Mouse (Mus musculus) stomach, embryonic 15.5 days (tissue): ENCODE data around the gene Elp5. TPM values are rescaled to one million over a fixed set of nuclear protein-coding genes. Genes with fewer than 3 reads are reported as not detected.

Experiments
- ATAC-seq: fragments of 200-750 bp; cut with Nextera tagmentation; 2 replicates; pipeline ENCODE4 v1.8.0; 2017; ENCODE audit warnings: low read depth, moderate number of reproducible peaks, moderate TSS enrichment; ENCODE audit not compliant: insufficient read depth, low FRiP score
- H3K27ac ChIP-seq: fragments of 300-500 bp; sonication (generic); 2 replicates; pipeline ENCODE4 v1.5.1; 2015; ENCODE audit warnings: mild to moderate bottlenecking, inconsistent platforms
- H3K27me3 ChIP-seq: fragments of 300-500 bp; sonication (generic); replicated peaks from 2 replicates; pipeline ENCODE4 v1.6.1; 2015; ENCODE audit warnings: inconsistent platforms
- H3K36me3 ChIP-seq: fragments of 300-500 bp; sonication (generic); 2 replicates; pipeline ENCODE4 v1.6.1; 2015; ENCODE audit warnings: inconsistent platforms
- H3K4me1 ChIP-seq: fragments of 300-500 bp; sonication (generic); 2 replicates; pipeline ENCODE4 v1.6.1; 2015; ENCODE audit warnings: inconsistent platforms
- H3K4me2 ChIP-seq: fragments of 300-500 bp; sonication (generic); 2 replicates; pipeline ENCODE4 v1.6.1; 2015; ENCODE audit warnings: mild to moderate bottlenecking, inconsistent platforms
- H3K4me3 ChIP-seq: fragments of 300-500 bp; sonication (generic); replicated peaks from 2 replicates; pipeline ENCODE4 v1.5.1; 2015; ENCODE audit warnings: inconsistent platforms
- H3K9ac ChIP-seq: fragments of 300-500 bp; sonication (generic); 2 replicates; pipeline ENCODE4 v1.6.1; 2015; ENCODE audit warnings: inconsistent platforms
- H3K9me3 ChIP-seq: fragments of 300-500 bp; sonication (generic); 2 replicates; pipeline ENCODE4 v1.6.1; 2016; ENCODE audit warnings: inconsistent platforms
- WGBS: fragments of 180-500 bp; shearing (Covaris S2); methylation state at CpG from one replicate; pipeline ENCODE4 v1.1.7; 2015; 5-methylcytosine and 5-hydroxymethylcytosine counted together
- polyA plus RNA-seq: library from polyadenylated mRNA; unstranded; fragments of >200 nt; fragmentation: Nextera tagmentation; extraction: Ambion mirVana; gene quantifications from 2 replicates; pipeline ENCODE4 v1.2.1, GENCODE M21; 2015

The Elp5 gene
- polyA plus RNA-seq: 92.9 and 99.4 TPM in 2 replicates

DNA sequence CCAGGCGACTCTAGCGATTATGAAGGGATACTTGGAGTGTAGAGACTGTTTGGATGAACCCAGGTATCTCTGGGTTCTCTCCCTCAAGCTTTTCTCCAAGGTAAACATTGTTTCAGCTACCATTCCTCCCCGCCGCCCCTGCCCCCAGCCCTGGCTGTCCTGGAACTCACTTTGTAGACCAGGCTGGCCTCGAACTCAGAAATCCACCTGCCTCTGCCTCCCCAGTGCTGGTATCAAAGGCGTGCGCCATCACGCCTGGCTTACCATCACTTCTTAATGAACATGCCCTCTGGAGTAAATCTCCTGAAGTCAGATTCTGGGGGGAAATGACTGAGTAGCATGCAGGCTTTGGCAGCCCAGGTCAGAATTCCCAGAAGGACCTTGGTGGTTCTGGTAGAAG lies at the start of gene Elp5:
TSS of gene Elp5 (minus strand) at position 293 of the 400 bp plus-strand sequence.
- ATAC-seq: no peak
- H3K4me2 ChIP-seq: peak within 1 kb of the TSS; percentile 79
- H3K36me3 ChIP-seq: peaks cover 27% of the 10 kb centered on the region
- peaks cover 15% of the 10 kb centered on the region for H3K4me1 ChIP-seq
- peak within 1 kb of the TSS; percentile 99 for H3K9ac ChIP-seq
- peak within 1 kb of the TSS; percentile 98 for H3K4me3 ChIP-seq
- no peaks in the 10 kb centered on the region for H3K9me3 ChIP-seq
- 40% methylated on average over 8 of the region's 8 CpGs for WGBS
- no peaks in the 10 kb centered on the region for H3K27me3 ChIP-seq
- H3K27ac ChIP-seq: peak within 1 kb of the TSS; percentile 100

DNA sequence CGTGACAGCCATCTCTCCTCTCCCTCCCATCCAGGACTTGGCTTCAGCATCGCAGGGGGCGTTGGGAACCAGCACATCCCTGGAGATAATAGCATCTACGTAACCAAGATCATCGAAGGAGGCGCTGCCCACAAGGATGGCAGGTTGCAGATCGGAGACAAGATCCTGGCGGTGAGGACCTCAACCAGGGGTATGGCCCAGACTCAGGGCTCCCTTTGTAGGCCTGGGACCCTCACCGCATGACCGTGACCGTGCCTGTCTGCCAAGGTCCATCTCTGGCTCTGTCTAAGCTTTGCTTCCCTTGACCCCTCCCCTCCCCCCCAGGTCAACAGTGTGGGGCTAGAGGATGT lies 49.0 kb upstream of the Elp5 start:
- no peak overlapping the region for H3K4me2 ChIP-seq
- H3K36me3 ChIP-seq: peaks cover 12% of the 10 kb centered on the region
- no peaks in the 10 kb centered on the region for H3K9me3 ChIP-seq
- no peak for ATAC-seq
- no peak overlapping the region for H3K27ac ChIP-seq
- no peak overlapping the region for H3K9ac ChIP-seq
- no peak overlapping the region for H3K4me3 ChIP-seq
- H3K4me1 ChIP-seq: peaks cover 42% of the 10 kb centered on the region
- WGBS: 95% methylated on average over 11 of the region's 11 CpGs
- H3K27me3 ChIP-seq: no peaks in the 10 kb centered on the region

DNA sequence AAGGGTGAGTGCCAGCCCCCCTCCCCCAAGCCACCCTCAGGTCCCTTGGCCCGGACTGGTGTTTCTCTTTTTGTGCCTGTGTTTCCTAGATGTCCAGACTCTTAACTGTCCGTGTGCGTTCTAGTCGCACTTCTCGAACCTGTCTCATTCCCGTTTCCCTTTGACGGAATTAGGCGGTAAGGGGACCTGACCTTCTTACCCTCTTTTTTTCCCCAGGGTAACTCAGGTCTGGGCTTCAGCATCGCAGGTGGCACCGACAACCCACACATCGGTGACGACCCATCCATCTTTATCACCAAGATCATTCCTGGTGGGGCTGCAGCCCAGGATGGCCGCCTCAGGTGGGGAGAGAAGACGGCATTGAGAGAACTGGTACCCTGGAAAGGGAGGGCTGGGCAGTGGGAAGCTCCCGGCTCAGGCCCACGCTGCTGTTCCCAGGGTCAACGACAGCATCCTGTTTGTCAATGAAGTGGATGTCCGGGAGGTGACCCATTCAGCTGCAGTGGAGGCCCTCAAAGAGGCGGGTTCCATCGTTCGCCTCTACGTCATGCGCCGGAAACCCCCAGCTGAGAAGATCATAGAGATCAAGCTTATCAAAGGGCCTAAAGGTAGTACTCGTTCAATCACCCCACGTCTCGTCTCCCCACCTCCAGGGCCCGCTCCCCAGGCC lies 48.5 kb upstream of the Elp5 start:
- H3K4me2 ChIP-seq: no peak overlapping the region
- peaks cover 47% of the 10 kb centered on the region for H3K4me1 ChIP-seq
- no peak overlapping the region for H3K4me3 ChIP-seq
- no peaks in the 10 kb centered on the region for H3K27me3 ChIP-seq
- H3K36me3 ChIP-seq: peaks cover 12% of the 10 kb centered on the region
- H3K9me3 ChIP-seq: no peaks in the 10 kb centered on the region
- 93% methylated on average over 28 of the region's 28 CpGs for WGBS
- no peak overlapping the region for H3K9ac ChIP-seq
- no peak overlapping the region for H3K27ac ChIP-seq
- no peak for ATAC-seq

DNA sequence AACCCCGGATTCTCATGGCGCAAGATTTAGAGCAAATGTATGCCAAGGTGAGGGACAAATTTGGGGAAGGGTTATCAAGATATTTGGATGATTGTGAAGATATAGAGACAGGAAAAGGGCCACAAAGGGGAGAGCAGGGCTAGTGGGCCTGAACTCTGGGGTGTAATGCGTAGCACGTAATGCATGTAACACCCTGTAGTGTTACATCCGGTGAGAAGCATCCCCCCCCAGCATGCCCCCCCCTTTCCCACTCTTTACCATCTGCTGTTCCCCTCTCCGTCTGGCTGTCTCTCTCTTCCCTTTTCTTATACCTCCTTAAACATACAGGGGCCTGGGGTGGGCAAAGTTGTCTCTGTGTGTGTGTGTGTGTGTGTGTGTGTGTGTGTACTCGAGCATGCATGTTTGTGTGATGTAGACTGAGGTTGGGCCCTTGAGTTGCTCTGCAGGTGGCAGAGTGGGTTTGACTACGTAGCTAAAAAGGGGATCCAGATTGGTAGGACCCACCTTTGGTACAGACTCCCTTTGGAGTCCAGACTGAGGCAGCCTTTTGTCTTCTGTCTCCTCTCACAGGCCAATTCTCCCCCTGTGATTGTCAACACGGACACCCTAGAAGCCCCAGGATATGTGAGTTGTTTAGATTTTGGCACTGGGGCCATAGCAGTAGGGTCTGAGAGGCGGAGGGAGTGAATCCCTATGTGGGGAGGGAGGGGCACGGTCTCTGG lies 47.7 kb upstream of the Elp5 start:
- WGBS: 32% methylated on average over 11 of the region's 11 CpGs
- H3K27ac ChIP-seq: peak overlapping the region; percentile 88
- ATAC-seq: no peak
- peak overlapping the region; percentile 63 for H3K4me2 ChIP-seq
- no peaks in the 10 kb centered on the region for H3K9me3 ChIP-seq
- no peaks in the 10 kb centered on the region for H3K27me3 ChIP-seq
- no peak overlapping the region for H3K9ac ChIP-seq
- H3K4me1 ChIP-seq: peaks cover 55% of the 10 kb centered on the region
- H3K36me3 ChIP-seq: peaks cover 12% of the 10 kb centered on the region
- peak overlapping the region; percentile 32; the same call in 1 of the 2 replicates for H3K4me3 ChIP-seq

DNA sequence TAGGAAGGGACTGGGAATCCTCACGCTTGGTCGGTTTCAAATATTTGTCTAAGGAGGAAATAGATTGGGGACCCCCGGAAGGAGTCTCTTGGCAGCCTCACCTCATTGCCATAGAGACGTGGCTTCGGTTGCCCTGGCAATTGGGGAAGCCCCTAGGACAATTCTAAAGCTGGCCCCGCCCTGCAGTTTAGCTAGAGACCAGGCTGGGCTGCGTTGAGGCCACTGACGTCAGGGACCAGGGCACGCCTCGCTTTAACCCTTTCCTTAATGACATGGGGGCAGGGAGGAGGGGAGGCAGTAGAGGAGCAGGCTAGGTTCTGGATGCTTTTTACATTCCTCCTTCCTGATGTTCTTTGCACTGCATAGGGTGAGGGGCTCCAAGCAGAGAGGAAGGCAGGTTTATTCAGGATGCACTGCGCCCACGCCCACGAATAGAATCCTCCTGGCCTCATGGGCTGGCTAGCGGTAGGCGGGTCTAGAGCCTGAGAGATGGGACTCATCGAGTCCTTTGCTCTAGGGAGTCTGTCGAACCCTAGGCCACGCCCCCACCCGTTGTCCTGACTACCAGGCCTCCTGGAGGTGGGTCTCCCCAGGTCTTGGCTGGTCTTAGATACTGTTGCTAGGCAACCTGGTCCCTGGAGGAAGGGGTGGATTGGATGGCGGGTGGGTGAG lies 46.9 kb upstream of the Elp5 start:
- peaks cover 56% of the 10 kb centered on the region for H3K4me1 ChIP-seq
- peaks cover 12% of the 10 kb centered on the region for H3K36me3 ChIP-seq
- no peaks in the 10 kb centered on the region for H3K27me3 ChIP-seq
- H3K4me2 ChIP-seq: peak overlapping the region; percentile 63
- peak overlapping the region; percentile 88 for H3K27ac ChIP-seq
- peak overlapping the region; percentile 32 for H3K4me3 ChIP-seq
- no peaks in the 10 kb centered on the region for H3K9me3 ChIP-seq
- H3K9ac ChIP-seq: no peak overlapping the region
- WGBS: under 1% methylated on average over 20 of the region's 20 CpGs
- peak; percentile 66 for ATAC-seq

DNA sequence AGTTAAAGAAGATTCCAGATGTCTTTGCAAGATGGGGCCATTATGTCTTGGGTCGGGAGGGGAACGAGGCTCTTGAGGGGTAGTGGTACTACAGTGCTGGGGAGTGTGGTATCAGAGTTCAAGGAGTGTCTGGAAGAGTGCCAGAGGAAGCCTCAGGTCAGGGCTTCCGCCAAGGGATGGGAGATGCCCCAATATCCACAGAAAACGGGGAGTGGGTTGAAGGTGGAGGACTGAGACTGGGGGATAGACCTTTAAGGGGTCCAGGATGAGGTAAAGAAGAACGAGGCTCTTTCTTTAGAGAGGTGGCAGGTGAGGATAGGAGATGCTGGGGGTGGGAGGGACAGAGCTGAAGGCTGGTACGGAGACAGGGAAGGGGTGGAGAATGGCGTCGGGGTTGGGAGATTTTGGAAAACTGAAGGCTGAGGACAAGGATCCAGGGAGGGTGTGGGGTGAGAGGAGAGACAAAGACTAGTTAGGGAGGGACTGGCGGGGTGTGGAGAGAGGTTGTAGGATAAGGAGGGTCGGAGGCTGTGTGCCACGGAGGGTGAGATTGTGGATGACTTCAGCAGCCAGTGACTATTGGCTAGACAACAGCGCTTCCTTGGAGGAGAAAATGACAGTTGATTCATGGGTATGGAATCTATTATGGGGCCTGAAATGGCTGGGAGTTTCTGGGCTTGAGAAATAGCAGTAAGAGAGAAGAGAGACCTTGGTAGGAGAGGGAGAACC lies 46.2 kb upstream of the Elp5 start:
- Histone ChIP-seq H3K27me3 (no peaks in the 10 kb centered on the region), H3K9me3 (no peaks in the 10 kb centered on the region), H3K4me2 (peak overlapping the region; percentile 63), H3K36me3 (peaks cover 12% of the 10 kb centered on the region), H3K27ac (peak overlapping the region; percentile 88), H3K9ac (no peak overlapping the region), H3K4me3 (peak overlapping the region; percentile 32; the same call in 1 of the 2 replicates), H3K4me1 (peaks cover 59% of the 10 kb centered on the region)
- WGBS: 19% methylated on average over 12 of the region's 12 CpGs
- no peak for ATAC-seq

DNA sequence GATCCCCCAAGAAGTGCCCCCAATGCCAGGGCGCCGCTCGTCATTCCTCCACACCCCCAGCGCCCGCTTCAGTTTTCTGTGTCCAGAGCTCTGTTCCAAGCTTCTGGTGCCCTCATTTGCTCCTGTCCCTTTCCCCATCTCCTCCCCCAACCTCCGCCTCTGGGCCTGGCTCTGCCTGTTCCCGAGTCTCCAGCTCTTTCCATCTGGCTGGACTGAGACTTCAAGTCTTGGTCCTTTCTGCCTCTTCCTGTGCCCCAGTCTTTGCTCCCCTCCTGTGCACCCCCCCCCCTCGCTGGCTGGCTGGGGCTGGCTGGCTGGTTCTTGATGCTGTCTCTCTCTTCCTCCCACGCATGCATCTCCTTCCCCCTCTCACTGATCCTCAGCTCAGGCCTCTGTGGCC lies 45.1 kb upstream of the Elp5 start:
- peaks cover 59% of the 10 kb centered on the region for H3K4me1 ChIP-seq
- no peak for ATAC-seq
- H3K27ac ChIP-seq: peak overlapping the region; percentile 57
- H3K9ac ChIP-seq: no peak overlapping the region
- peak overlapping the region; percentile 40 for H3K4me3 ChIP-seq
- H3K36me3 ChIP-seq: peaks cover 12% of the 10 kb centered on the region
- H3K4me2 ChIP-seq: peak overlapping the region; percentile 63
- no peaks in the 10 kb centered on the region for H3K27me3 ChIP-seq
- 46% methylated on average over 9 of the region's 9 CpGs for WGBS
- no peaks in the 10 kb centered on the region for H3K9me3 ChIP-seq

DNA sequence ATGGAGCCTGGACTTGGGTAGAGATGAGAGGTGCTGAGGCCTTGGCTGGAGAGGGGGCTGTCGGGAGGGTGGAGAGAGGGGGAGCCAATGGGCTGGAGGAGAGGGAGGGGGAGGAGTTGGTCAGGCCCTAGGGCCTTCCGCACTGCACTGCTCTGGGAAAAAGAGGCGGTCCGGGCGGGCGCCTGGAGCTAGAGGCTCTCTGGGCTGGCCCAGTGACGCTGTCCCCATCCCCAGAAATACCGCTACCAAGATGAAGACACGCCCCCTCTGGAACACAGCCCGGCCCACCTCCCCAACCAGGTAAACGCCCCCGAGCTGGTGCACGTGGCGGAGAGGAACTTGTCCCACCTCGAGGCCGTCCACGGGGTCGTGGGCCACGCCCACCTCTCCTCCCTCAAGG lies 44.4 kb upstream of the Elp5 start:
- H3K4me1 ChIP-seq: peaks cover 59% of the 10 kb centered on the region

DNA sequence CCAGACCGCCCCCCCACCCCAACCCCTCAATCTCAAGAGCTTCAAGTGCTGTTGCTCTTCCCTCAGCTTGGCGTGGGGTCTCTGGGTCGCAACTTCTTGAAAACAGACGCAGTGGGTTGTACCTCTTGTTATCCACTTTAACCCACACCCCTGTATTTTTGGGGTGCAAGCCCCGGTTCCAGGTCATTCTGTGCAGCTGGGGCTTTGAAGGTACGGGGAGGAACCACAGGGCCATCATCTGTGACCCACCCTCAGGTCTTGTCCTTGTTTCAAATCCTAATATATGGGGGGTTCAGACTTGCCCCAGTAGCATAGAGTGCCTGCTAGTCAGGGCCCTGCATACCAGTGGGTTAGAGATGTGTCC lies 41.8 kb upstream of the Elp5 start:
- Histone ChIP-seq H3K4me2 (peak overlapping the region; percentile 44), H3K27me3 (no peaks in the 10 kb centered on the region), H3K9me3 (no peaks in the 10 kb centered on the region), H3K9ac (peak overlapping the region; percentile 16; the same call in 1 of the 2 replicates), H3K36me3 (no peaks in the 10 kb centered on the region), H3K4me3 (peak overlapping the region; percentile 22), H3K4me1 (peaks cover 59% of the 10 kb centered on the region), H3K27ac (no peak overlapping the region)
- ATAC-seq: no peak
- 13% methylated on average over 6 of the region's 6 CpGs for WGBS

More for the DNA sequence above, 44.4 kb upstream of the Elp5 start:
- H3K9ac ChIP-seq: no peak overlapping the region
- H3K36me3 ChIP-seq: peaks cover 9% of the 10 kb centered on the region
- H3K9me3 ChIP-seq: no peaks in the 10 kb centered on the region
- H3K27me3 ChIP-seq: no peaks in the 10 kb centered on the region
- peak overlapping the region; percentile 40 for H3K4me3 ChIP-seq
- ATAC-seq: peak; percentile 70
- H3K4me2 ChIP-seq: peak overlapping the region; percentile 63
- 8% methylated on average over 19 of the region's 19 CpGs for WGBS
- peak overlapping the region; percentile 57 for H3K27ac ChIP-seq

DNA sequence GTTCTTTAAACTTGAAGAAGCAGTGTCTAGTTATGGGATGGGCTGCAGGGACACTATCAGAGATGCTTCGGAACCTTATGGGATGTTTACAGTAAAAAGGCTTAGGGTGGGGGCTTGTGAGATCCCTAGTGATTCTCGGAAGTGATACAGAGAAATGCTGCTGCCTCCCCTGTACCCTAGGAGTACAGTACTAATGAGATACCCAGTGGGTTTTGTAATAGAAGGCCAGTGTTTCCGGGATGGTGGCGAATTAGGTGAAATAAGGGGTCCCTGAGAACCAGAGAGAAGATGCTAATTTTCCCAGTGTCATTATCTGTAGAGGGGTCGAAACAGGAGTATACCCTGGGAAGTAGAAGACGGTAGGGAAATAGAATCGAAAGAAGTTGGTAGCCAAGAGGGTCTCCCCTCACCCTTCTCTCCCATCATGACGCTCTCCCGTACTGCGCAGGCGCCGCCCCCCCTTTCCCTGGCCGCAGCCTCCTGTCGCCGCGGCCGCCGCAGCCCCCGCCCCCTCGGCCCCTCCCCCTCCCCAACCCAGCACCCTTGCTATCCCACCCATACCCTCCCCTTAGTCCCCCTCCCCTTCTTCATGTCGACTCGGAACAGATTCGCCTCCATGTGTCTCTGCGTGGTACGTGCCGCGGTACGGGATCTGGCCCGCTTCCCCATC lies 41.3 kb upstream of the Elp5 start:
- no peaks in the 10 kb centered on the region for H3K27me3 ChIP-seq
- H3K4me2 ChIP-seq: peak overlapping the region; percentile 44
- H3K9ac ChIP-seq: 0 out of 2 replicates have a peak overlapping the region, but pooled peaks have one; percentile 16
- no peaks in the 10 kb centered on the region for H3K36me3 ChIP-seq
- ATAC-seq: no peak
- H3K9me3 ChIP-seq: no peaks in the 10 kb centered on the region
- H3K27ac ChIP-seq: no peak overlapping the region
- peak overlapping the region; percentile 22 for H3K4me3 ChIP-seq
- peaks cover 54% of the 10 kb centered on the region for H3K4me1 ChIP-seq
- 5% methylated on average over 19 of the region's 29 CpGs for WGBS
